Mouse (Mus musculus) myocyte (in vitro differentiated cells): ENCODE measurements around the gene Cdc45. TPM values are rescaled to one million over a fixed set of nuclear protein-coding genes. Genes with fewer than 3 reads are reported as not detected.

Experiments used
- H3K27me3 ChIP-seq: one replicate; pipeline ENCODE4 v1.6.1; 2011; ENCODE audit not compliant: control insufficient read depth, insufficient read depth, insufficient read length
- H3K36me3 ChIP-seq: one replicate; pipeline ENCODE4 v1.6.1; 2011; ENCODE audit not compliant: control insufficient read depth, insufficient read depth
- H3K4me2 ChIP-seq: one replicate; pipeline ENCODE4 v1.6.1; 2011; ENCODE audit warnings: low read depth, control low read depth
- H3K4me3 ChIP-seq: one replicate; pipeline ENCODE4 v1.5.1; 2011; ENCODE audit warnings: mild to moderate bottlenecking, control low read depth, moderate library complexity
- H3K79me2 ChIP-seq: one replicate; pipeline ENCODE4 v1.6.1; 2011; ENCODE audit not compliant: control insufficient read depth, insufficient read depth
- H3ac ChIP-seq: one replicate; pipeline ENCODE4 v1.6.1; 2011; ENCODE audit not compliant: control insufficient read depth, insufficient read length
- CEBPB ChIP-seq: IDR thresholded peaks from 2 replicates; pipeline ENCODE4 v1.6.1; 2011; ENCODE audit warnings: mild to moderate bottlenecking, moderate library complexity; ENCODE audit not compliant: poor library complexity, insufficient read depth, severe bottlenecking
- E2F4 ChIP-seq: IDR thresholded peaks from one replicate; pipeline ENCODE4 v1.6.1; 2011; ENCODE audit warnings: mild to moderate bottlenecking, control low read depth, moderate library complexity; ENCODE audit not compliant: insufficient read depth
- MAX ChIP-seq: IDR thresholded peaks from one replicate; pipeline ENCODE4 v1.6.1; 2011; ENCODE audit warnings: low read depth, mild to moderate bottlenecking, control low read depth
- MYOD1 ChIP-seq, 3 experiments: IDR thresholded peaks; one replicate each; pipeline ENCODE4 v1.6.1; 2011; ENCODE audit warnings: control low read depth in 2 of 3, low read depth in 2 of 3, mild to moderate bottlenecking in 2 of 3, moderate library complexity in 1 of 3; ENCODE audit not compliant: insufficient read length in 2 of 3, control insufficient read depth in 1 of 3
- MYOG ChIP-seq, 3 experiments: IDR thresholded peaks; one replicate each; pipeline ENCODE4 v1.6.1; 2011; ENCODE audit warnings: control low read depth in 2 of 3, low read depth in 2 of 3, mild to moderate bottlenecking in 2 of 3; ENCODE audit not compliant: insufficient read length in 2 of 3, control insufficient read depth in 1 of 3, insufficient read depth in 1 of 3
- POLR2A ChIP-seq: IDR thresholded peaks from one replicate; pipeline ENCODE4 v1.6.1; 2011; ENCODE audit warnings: low read depth, mild to moderate bottlenecking, control low read depth, moderate library complexity; ENCODE audit not compliant: insufficient read length
- POLR2AphosphoS2 ChIP-seq: IDR thresholded peaks from one replicate; pipeline ENCODE4 v1.6.1; 2011; ENCODE audit warnings: low read depth, control low read depth; ENCODE audit not compliant: insufficient read length
- REST ChIP-seq: IDR thresholded peaks from one replicate; pipeline ENCODE4 v1.6.1; 2011; ENCODE audit warnings: mild to moderate bottlenecking, control low read depth, moderate library complexity; ENCODE audit not compliant: insufficient read depth, insufficient read length
- SRF ChIP-seq: IDR thresholded peaks from one replicate; pipeline ENCODE4 v1.6.1; 2011; ENCODE audit warnings: low read depth; ENCODE audit not compliant: control insufficient read depth, insufficient read length
- TCF12 ChIP-seq: IDR thresholded peaks from one replicate; pipeline ENCODE4 v1.6.1; 2011; ENCODE audit warnings: mild to moderate bottlenecking, control low read depth; ENCODE audit not compliant: poor library complexity, insufficient read depth, severe bottlenecking
- TCF3 ChIP-seq: IDR thresholded peaks from one replicate; pipeline ENCODE4 v1.6.1; 2011; ENCODE audit warnings: low read depth, control low read depth; ENCODE audit not compliant: insufficient read length
- USF1 ChIP-seq: IDR thresholded peaks from one replicate; pipeline ENCODE4 v1.6.1; 2011; ENCODE audit warnings: low read depth, mild to moderate bottlenecking, control low read depth, moderate library complexity
- polyA plus RNA-seq: library from polyadenylated mRNA; unstranded; fragments of >200 nt; fragmentation: generic; extraction: Trizol; gene quantifications from one replicate; pipeline ENCODE4 v1.2.1, GENCODE M21; 2012; ENCODE audit warnings: missing spikeins

Gene Cdc45
- polyA plus RNA-seq, 1 experiment, result 13.6 TPM

- Histone ChIP-seq H3K4me2 (no peak overlapping the region), H3K4me3 (no peak overlapping the region), H3K36me3 (no peaks in the 10 kb centered on the region), H3K27me3 (no peaks in the 10 kb centered on the region), H3K79me2 (no peaks in the 10 kb centered on the region), H3ac (no peak overlapping the region)
- TF ChIP-seq USF1 (no peak), REST (no peak), E2F4 (no peak), MYOD1 (IDR thresholded peaks at IDR 0.05; ENCODE audit: control insufficient read depth in 1 of 3, insufficient read length in 2 of 3, low read depth in 2 of 3) (no peak), MAX (no peak), TCF3 (no peak), POLR2A (no peak), TCF12 (no peak)
These were observed 35.9 kb downstream of the Cdc45 start for GRCm38 (mm10) chr16:18775621-18776555.

GRCm38 (mm10) chr16:18773936-18774335 is 37.9 kb downstream of the Cdc45 start:
- Histone ChIP-seq H3ac (no peak overlapping the region), H3K27me3 (no peaks in the 10 kb centered on the region), H3K36me3 (no peaks in the 10 kb centered on the region), H3K4me3 (no peak overlapping the region), H3K4me2 (peak overlapping the region; percentile 50), H3K79me2 (no peaks in the 10 kb centered on the region)
- no peak for TF ChIP-seq POLR2AphosphoS2
- no peak for TF ChIP-seq REST
- TF ChIP-seq POLR2A, result no peak
- TF ChIP-seq MYOG (IDR thresholded peaks at IDR 0.05; ENCODE audit: control insufficient read depth in 1 of 3, insufficient read depth in 1 of 3, insufficient read length in 2 of 3, low read depth in 2 of 3), result peak in 2 of 3 experiments; percentile 60 to 64
- TF ChIP-seq SRF, result no peak
- TF ChIP-seq CEBPB, result no peak
- TF ChIP-seq MYOD1 (IDR thresholded peaks at IDR 0.05; ENCODE audit: control insufficient read depth in 1 of 3, insufficient read length in 2 of 3, low read depth in 2 of 3), result peak in 2 of 3 experiments; percentile 19 to 79
- TF ChIP-seq TCF12, result peak; percentile 15

DNA sequence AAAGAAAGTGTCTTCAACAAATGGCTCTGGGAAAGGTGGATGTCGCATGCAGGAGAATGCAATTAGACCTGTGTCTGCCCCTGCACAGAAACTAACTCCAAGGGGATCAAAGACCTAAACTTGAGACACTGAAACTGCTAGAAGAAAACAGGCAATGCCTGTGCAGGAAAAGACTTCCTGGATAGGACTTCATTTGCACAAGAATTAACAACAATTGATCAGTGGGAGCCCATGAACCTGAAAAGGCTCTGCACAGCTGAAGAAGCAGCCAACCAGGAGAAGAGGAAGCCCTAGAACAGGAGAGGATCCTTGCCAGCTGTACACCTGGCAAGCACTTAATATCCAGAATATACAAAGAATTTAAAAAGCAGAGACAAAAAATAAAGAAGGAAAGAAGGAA is 42.3 kb downstream of the Cdc45 start:
- no peaks in the 10 kb centered on the region for H3K36me3 ChIP-seq
- H3K4me3 ChIP-seq, result no peak overlapping the region
- TF ChIP-seq CEBPB (no peak), TCF12 (no peak), TCF3 (no peak), REST (no peak), USF1 (no peak), POLR2A (no peak), POLR2AphosphoS2 (no peak), MAX (no peak), SRF (no peak), MYOD1 (IDR thresholded peaks at IDR 0.05; ENCODE audit: control insufficient read depth in 1 of 3, insufficient read length in 2 of 3, low read depth in 2 of 3) (no peak), MYOG (IDR thresholded peaks at IDR 0.05; ENCODE audit: control insufficient read depth in 1 of 3, insufficient read depth in 1 of 3, insufficient read length in 2 of 3, low read depth in 2 of 3) (no peak), E2F4 (no peak)
- H3K27me3 ChIP-seq, result no peaks in the 10 kb centered on the region
- H3ac ChIP-seq, result no peak overlapping the region
- H3K4me2 ChIP-seq, result no peak overlapping the region
- H3K79me2 ChIP-seq, result no peaks in the 10 kb centered on the region

- Histone ChIP-seq H3ac (no peak overlapping the region), H3K4me3 (no peak overlapping the region), H3K36me3 (no peaks in the 10 kb centered on the region), H3K79me2 (no peaks in the 10 kb centered on the region), H3K4me2 (no peak overlapping the region), H3K27me3 (no peaks in the 10 kb centered on the region)
- no peak for TF ChIP-seq USF1
- no peak for TF ChIP-seq MAX
- no peak for TF ChIP-seq CEBPB
- no peak for TF ChIP-seq TCF12
- TF ChIP-seq SRF, result no peak
- TF ChIP-seq POLR2AphosphoS2, result no peak
These were observed 45.4 kb downstream of the Cdc45 start for GRCm38 (mm10) chr16:18766390-18766789.

- TF ChIP-seq MYOG (IDR thresholded peaks at IDR 0.05; ENCODE audit: control insufficient read depth in 1 of 3, insufficient read depth in 1 of 3, insufficient read length in 2 of 3, low read depth in 2 of 3) (peak in 2 of 3 experiments; percentile 75 to 78), POLR2AphosphoS2 (no peak), TCF12 (peak; percentile 41), MYOD1 (IDR thresholded peaks at IDR 0.05; ENCODE audit: control insufficient read depth in 1 of 3, insufficient read length in 2 of 3, low read depth in 2 of 3) (peak; percentile 23 to 74 (median 63))
- no peaks in the 10 kb centered on the region for H3K36me3 ChIP-seq
- H3K4me2 ChIP-seq, result no peak overlapping the region
- H3K27me3 ChIP-seq, result no peaks in the 10 kb centered on the region
- H3K79me2 ChIP-seq, result no peaks in the 10 kb centered on the region
- H3ac ChIP-seq, result no peak overlapping the region
- no peak overlapping the region for H3K4me3 ChIP-seq
These were observed 48.8 kb downstream of the Cdc45 start for GRCm38 (mm10) chr16:18762960-18763359.
